Mouse (Mus musculus): Measurements from ENCODE around the gene Ephb1. TPM values are rescaled to one million over a fixed set of nuclear protein-coding genes. Genes with fewer than 3 reads are reported as not detected.

Ephb1 gene
- polyA plus RNA-seq, 1 experiment from 2014 or later, result 6.1 TPM

DNA sequence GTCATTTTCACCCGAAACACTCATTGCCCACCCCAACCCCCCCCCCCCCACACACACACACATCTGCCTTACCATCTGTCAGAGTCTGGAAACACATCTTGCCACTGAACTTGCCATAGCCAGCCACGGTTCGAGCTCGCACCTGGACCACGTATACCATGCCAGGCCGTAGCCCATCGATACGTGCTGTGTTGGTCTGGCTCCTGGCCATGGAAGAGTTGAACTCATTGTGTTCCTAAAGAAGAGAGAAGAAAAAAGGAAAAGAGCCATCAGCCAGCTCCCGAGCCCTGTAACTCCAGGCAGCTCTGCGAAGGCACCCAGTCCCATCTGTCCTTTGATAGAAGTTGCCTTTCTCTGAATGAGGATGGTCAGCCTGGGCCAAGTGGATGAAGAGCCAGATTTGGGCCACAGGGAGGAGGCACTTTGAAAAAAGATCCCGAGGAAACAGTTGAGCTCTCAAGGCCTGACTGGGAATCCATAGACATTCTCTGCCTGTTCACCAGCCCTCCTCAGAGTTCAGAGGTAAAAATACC is 352.8 kb downstream of the Ephb1 start:
- Histone ChIP-seq H3K9me3 (no peaks in the 10 kb centered on the region), H3K36me3 (replicated peaks) (no peaks in the 10 kb centered on the region), H3K27ac (replicated peaks) (no peak overlapping the region), H3K4me3 (no peak overlapping the region), H3K4me1 (no peaks in the 10 kb centered on the region), H3K27me3 (replicated peaks; ENCODE audit: low read depth, poor library complexity, severe bottlenecking) (no peaks in the 10 kb centered on the region)
- no peak for DNase-seq (ENCODE audit: low spot score)
- whole genome bisulfite sequencing, result 95% methylated on average over 11 of the region's 11 CpGs

DNA sequence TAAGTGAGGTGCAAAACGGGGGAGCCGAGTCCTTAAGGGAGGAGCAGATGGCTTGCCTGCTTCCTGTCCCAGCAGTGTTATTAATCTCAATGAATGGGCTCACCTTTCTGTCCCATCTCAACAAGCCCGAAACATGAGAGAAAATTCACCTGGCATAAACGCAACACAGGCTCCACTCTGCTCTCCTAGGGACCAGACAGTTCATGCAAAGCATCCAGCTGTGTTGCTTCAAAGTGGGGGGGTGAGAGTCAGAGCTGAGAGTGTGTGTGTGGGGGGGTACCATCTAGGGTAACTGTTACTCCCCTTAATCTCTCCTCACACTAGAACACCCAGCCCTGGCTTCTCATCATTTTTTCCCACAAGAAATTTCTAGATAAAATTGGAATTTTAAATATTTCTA is 354.8 kb downstream of the Ephb1 start:
- no peaks in the 10 kb centered on the region for H3K4me1 ChIP-seq
- no peak for DNase-seq (ENCODE audit: low spot score)
- WGBS, result 89% methylated on average over 4 of the region's 4 CpGs

DNA sequence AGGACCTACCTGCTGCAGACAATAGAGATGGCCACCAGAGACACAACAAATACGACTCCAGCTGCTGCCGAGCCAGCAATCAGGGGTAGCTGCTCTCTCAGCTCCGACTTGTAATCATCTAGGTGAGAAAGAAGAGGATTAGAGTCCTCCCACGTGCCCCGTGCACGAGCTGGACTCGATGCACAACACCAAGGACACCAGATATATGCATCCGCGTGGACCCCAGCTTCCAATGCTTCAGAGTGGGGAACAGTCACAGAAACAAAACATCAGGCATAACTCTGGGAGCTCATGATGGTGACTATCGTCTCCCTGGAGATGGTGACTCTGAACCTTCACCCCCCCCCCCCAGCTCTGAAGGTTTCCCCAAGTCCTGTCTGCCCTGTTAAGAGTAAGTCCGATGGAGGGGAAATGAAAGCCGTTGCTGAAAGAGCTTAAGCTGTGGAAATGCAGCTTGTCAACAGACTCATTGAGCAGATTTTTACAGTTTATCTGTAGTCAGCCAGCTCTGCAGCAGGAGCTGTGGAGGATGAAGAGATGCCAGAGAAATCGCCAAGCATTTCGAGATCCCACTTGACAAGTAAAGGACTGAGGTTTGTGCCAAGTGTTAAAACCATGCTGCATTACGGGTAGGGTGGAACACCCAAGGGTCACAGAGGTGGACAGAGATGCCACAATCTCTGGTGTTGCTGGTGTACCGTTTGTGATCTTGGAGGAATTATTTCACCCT is 357.6 kb downstream of the Ephb1 start:
- no peak for DNase-seq (ENCODE audit: low spot score)
- no peaks in the 10 kb centered on the region for H3K27me3 ChIP-seq (replicated peaks; ENCODE audit: low read depth, poor library complexity, severe bottlenecking)
- 84% methylated on average over 16 of the region's 16 CpGs for WGBS
- no peaks in the 10 kb centered on the region for H3K36me3 ChIP-seq (replicated peaks)
- H3K4me3 ChIP-seq, result no peak overlapping the region
- H3K27ac ChIP-seq (replicated peaks), result no peak overlapping the region
- H3K4me1 ChIP-seq, result no peaks in the 10 kb centered on the region
- no peaks in the 10 kb centered on the region for H3K9me3 ChIP-seq

More for the DNA sequence above, 354.8 kb downstream of the Ephb1 start:
- H3K4me3 ChIP-seq, result no peak overlapping the region
- no peaks in the 10 kb centered on the region for H3K27me3 ChIP-seq (replicated peaks; ENCODE audit: low read depth, poor library complexity, severe bottlenecking)
- no peaks in the 10 kb centered on the region for H3K9me3 ChIP-seq
- H3K36me3 ChIP-seq (replicated peaks), result no peaks in the 10 kb centered on the region
- H3K27ac ChIP-seq (replicated peaks), result no peak overlapping the region

DNA sequence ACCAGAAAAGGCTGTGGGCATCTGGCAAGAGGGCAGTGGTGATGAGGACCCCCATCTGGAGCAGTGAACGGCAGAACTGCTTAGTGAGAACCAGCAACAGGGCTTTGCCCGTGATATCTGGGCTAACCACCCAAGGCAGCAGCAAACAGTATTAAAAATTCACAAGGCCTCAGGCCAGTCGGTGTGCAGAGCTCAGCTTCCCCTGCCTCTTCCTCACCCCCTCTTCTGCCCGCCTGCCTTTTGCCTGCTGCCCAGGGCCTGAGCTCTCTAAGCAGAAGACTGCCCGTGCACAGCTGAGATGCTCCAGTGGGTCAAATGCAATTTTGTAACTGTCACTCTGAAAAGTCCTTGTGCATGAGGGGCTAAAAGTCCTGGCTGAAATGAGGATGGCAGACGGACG is 358.3 kb downstream of the Ephb1 start:
- H3K27me3 ChIP-seq (replicated peaks; ENCODE audit: low read depth, poor library complexity, severe bottlenecking), result no peaks in the 10 kb centered on the region
- no peaks in the 10 kb centered on the region for H3K4me1 ChIP-seq
- WGBS, result 79% methylated on average over 7 of the region's 7 CpGs
- H3K9me3 ChIP-seq, result no peaks in the 10 kb centered on the region
- H3K27ac ChIP-seq (replicated peaks), result no peak overlapping the region
- no peak for DNase-seq (ENCODE audit: low spot score)
- no peaks in the 10 kb centered on the region for H3K36me3 ChIP-seq (replicated peaks)
- no peak overlapping the region for H3K4me3 ChIP-seq

DNA sequence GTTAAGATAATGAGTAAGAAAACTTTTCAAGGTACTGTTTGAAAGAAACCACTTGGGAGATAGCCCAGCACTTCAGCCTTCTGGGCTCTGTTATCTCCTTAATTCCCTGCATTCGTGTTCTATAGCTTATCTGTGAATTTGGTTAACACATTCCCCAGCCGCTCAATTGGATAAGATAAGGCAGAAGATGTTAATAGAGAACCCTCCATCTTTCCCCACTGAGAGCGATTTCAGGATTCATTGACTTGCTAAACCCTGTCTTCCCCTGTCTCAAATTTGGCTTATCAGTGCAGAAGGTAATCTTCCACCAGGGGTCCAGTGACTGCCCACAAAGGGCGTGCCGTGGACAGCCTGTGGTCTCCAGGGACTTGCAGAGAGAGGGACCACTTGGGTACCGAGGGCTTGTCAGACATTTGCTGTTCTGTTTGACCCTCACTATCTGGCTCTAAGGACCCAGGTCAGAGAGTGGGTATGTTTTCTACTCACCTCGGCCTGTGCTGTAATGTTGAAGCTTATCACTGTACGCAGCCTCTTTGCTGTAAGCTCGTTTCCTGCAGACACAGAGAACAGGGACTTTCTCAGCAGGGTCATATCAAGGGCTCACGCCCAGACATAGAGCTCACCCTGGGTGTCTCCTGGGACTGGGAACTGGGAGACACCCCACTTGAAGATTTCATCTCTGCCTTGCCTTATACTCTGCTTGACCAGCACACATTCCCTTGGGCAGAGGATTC is 358.9 kb downstream of the Ephb1 start:
- H3K4me3 ChIP-seq, result no peak overlapping the region
- no peaks in the 10 kb centered on the region for H3K36me3 ChIP-seq (replicated peaks)
- no peak overlapping the region for H3K27ac ChIP-seq (replicated peaks)
- no peaks in the 10 kb centered on the region for H3K9me3 ChIP-seq
- H3K27me3 ChIP-seq (replicated peaks; ENCODE audit: low read depth, poor library complexity, severe bottlenecking), result no peaks in the 10 kb centered on the region
- no peak for DNase-seq (ENCODE audit: low spot score)
- H3K4me1 ChIP-seq, result no peaks in the 10 kb centered on the region
- 79% methylated on average over 10 of the region's 10 CpGs for WGBS

DNA sequence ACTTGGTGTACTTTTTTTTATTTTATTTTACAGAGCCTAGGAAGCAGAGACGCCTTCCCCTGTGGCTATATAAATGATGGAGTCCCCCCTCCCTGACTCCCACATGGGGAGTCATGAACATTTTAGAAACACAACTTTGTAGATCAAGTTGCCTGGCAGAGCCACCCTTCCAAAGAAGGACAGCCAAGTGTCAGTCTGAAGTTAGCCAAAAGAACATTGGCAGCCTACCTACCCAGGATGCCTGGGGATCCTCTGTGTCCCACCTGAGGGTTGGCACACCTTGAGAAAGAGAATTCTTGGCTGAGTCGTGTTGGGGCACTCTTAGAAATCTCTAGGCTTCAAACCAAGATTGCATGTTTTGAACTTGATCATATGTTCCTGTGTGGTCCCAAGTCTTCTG is 360.4 kb downstream of the Ephb1 start:
- no peaks in the 10 kb centered on the region for H3K36me3 ChIP-seq (replicated peaks)
- no peak overlapping the region for H3K27ac ChIP-seq (replicated peaks)
- no peak for DNase-seq (ENCODE audit: low spot score)
- H3K4me1 ChIP-seq, result no peaks in the 10 kb centered on the region
- H3K4me3 ChIP-seq, result no peak overlapping the region
- H3K9me3 ChIP-seq, result no peaks in the 10 kb centered on the region
- H3K27me3 ChIP-seq (replicated peaks; ENCODE audit: low read depth, poor library complexity, severe bottlenecking), result no peaks in the 10 kb centered on the region
- WGBS, result 94% methylated on average over 2 of the region's 2 CpGs

DNA sequence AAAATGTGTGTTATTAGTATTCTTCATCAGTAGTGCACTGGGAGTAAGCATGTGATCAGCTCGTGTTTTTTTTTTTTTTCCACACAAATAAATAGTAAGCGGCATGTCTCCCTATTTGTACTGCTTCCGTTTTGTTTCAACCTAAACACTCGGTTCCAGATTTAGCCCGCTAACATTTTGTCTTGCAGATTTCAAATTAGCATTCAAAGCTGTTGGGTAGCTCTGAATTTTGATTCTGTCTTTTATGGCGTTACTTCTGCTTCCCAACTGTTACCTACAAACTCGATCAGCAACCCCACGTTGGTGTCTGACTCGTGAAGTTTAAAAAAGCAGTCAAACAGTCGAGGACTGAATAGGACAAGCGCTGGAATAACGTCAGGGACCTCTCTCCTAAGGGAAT is 363.7 kb downstream of the Ephb1 start:
- no peaks in the 10 kb centered on the region for H3K9me3 ChIP-seq
- H3K4me1 ChIP-seq, result no peaks in the 10 kb centered on the region
- WGBS, result 83% methylated on average over 12 of the region's 12 CpGs
- no peaks in the 10 kb centered on the region for H3K36me3 ChIP-seq (replicated peaks)
- no peak for DNase-seq (ENCODE audit: low spot score)
- no peak overlapping the region for H3K27ac ChIP-seq (replicated peaks)
- H3K4me3 ChIP-seq, result no peak overlapping the region
- no peaks in the 10 kb centered on the region for H3K27me3 ChIP-seq (replicated peaks; ENCODE audit: low read depth, poor library complexity, severe bottlenecking)

DNA sequence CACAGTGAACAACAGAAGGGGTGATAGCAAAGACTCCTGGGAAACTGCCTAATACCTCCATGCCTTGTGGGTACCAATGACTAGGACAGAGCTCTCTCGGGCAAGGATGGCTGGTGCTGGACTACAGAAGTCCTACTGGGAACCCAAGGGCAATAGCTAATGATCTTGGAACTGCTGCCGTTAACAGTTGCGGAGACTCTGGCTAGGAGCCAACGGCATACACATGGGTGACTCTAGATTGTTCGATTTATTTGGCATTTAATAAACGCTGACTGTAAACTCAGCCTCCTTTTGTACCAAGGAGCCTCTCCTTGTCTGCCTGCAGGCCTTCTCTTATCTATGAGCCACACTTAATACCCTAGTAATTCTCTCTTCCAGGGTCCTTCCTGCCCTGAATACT is 364.5 kb downstream of the Ephb1 start:
- H3K27me3 ChIP-seq (replicated peaks; ENCODE audit: low read depth, poor library complexity, severe bottlenecking), result no peaks in the 10 kb centered on the region
- H3K27ac ChIP-seq (replicated peaks), result no peak overlapping the region
- DNase-seq (ENCODE audit: low spot score), result no peak
- no peak overlapping the region for H3K4me3 ChIP-seq
- no peaks in the 10 kb centered on the region for H3K9me3 ChIP-seq
- H3K4me1 ChIP-seq, result no peaks in the 10 kb centered on the region
- 96% methylated on average over 6 of the region's 6 CpGs for WGBS
- no peaks in the 10 kb centered on the region for H3K36me3 ChIP-seq (replicated peaks)

DNA sequence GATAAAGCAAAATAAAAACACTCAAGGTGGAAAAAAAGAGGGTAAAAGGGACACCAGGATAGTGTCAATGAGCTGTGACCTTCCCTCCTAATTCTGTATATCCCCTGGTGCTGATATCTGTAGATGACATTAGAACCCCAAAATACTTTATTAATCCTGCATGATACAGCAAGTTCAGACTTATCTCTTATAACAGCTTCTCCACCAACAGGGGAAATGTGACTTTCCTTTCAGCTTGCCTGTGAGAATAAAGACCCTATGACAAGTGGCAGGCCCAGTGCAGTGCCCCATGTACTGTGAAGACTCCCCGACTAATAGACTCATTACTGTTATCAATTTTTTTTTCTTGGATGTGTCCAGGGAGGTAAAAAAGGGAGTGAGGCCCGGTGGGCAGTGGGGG is 367.6 kb downstream of the Ephb1 start:
- no peaks in the 10 kb centered on the region for H3K36me3 ChIP-seq (replicated peaks)
- DNase-seq (ENCODE audit: low spot score), result no peak
- H3K27ac ChIP-seq (replicated peaks), result no peak overlapping the region
- H3K27me3 ChIP-seq (replicated peaks; ENCODE audit: low read depth, poor library complexity, severe bottlenecking), result no peaks in the 10 kb centered on the region
- whole genome bisulfite sequencing, result 84% methylated on average over 2 of the region's 2 CpGs
- no peak overlapping the region for H3K4me3 ChIP-seq
- no peaks in the 10 kb centered on the region for H3K9me3 ChIP-seq
- H3K4me1 ChIP-seq, result no peaks in the 10 kb centered on the region

DNA sequence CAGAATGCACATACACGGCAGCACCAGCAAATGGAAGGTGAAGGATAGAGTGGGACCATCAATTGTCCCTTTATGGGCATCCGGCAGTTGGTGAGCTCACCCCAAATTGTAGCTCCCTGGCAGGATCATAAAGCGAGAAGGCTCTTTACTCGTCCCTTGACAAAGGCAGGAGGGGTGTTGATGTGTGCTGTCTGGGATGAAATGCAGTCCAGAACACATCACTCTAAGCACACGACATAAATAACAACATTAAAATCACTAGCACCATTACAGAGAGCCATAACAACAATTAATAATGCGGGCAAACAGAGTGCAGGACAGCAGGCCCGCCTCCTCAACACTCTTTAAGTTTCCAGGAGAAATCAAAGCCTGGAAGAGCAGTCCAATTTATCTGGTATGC is 372.1 kb downstream of the Ephb1 start:
- H3K4me1 ChIP-seq, result no peaks in the 10 kb centered on the region
- 82% methylated on average over 7 of the region's 7 CpGs for WGBS
- no peaks in the 10 kb centered on the region for H3K9me3 ChIP-seq
- no peaks in the 10 kb centered on the region for H3K27me3 ChIP-seq (replicated peaks; ENCODE audit: low read depth, poor library complexity, severe bottlenecking)
- H3K27ac ChIP-seq (replicated peaks), result no peak overlapping the region
- no peak overlapping the region for H3K4me3 ChIP-seq
- DNase-seq (ENCODE audit: low spot score), result no peak
- no peaks in the 10 kb centered on the region for H3K36me3 ChIP-seq (replicated peaks)

DNA sequence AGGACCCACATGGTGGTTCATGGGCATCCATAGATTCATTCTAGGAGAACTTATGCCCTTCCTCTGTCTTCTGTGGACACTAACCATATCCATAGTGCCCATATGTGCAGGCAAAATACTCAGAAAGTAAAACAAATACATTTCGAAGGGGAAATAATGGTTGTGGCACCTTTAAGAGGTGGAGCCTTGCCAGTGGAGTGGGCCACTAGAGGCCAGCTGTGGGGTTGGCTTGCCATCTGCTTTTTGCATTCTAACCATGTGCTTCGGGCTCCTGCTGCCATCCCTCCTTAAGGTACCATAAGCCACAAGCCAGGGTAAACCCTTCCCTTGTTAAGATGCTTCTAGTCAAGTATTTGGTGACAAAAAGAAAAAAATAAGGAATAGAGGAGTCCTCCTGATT is 373.3 kb downstream of the Ephb1 start:
- Histone ChIP-seq H3K4me1 (no peaks in the 10 kb centered on the region), H3K36me3 (replicated peaks) (no peaks in the 10 kb centered on the region), H3K27me3 (replicated peaks; ENCODE audit: low read depth, poor library complexity, severe bottlenecking) (no peaks in the 10 kb centered on the region), H3K27ac (replicated peaks) (no peak overlapping the region), H3K4me3 (no peak overlapping the region), H3K9me3 (no peaks in the 10 kb centered on the region)
- 77% methylated on average over 2 of the region's 2 CpGs for WGBS
- no peak for DNase-seq (ENCODE audit: low spot score)

DNA sequence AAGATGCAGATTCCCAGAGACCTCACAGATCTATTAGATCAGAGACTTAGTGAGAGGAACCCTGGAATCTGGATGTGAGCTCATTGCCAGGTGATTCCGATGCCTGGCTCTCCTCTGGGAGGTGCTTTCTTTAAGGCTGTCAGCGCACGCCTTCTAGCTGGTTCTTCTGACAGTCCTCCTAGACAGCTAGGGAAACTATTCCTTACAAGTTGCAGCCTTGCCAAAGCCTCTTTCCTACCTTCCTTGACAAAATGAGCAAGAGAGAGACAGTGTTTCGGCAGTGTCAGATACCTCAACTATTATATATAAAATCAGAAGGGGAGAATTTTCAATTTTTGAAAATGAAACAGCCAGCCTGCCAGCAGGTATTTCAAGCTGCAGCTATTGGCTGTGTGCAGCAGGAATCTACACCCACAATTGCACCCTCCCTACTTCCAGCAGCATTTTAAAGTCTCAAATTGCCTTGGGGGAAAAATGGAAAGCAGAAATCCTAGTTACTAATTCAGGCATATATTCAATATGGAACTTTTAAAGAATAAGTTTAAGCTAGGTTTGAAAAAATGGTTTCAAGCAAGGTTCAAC is 377.5 kb downstream of the Ephb1 start:
- Histone ChIP-seq H3K36me3 (replicated peaks) (no peaks in the 10 kb centered on the region), H3K27me3 (replicated peaks; ENCODE audit: low read depth, poor library complexity, severe bottlenecking) (no peaks in the 10 kb centered on the region), H3K27ac (replicated peaks) (no peak overlapping the region), H3K9me3 (no peaks in the 10 kb centered on the region), H3K4me1 (no peaks in the 10 kb centered on the region), H3K4me3 (no peak overlapping the region)
- no peak for DNase-seq (ENCODE audit: low spot score)
- WGBS, result 93% methylated on average over 4 of the region's 4 CpGs

DNA sequence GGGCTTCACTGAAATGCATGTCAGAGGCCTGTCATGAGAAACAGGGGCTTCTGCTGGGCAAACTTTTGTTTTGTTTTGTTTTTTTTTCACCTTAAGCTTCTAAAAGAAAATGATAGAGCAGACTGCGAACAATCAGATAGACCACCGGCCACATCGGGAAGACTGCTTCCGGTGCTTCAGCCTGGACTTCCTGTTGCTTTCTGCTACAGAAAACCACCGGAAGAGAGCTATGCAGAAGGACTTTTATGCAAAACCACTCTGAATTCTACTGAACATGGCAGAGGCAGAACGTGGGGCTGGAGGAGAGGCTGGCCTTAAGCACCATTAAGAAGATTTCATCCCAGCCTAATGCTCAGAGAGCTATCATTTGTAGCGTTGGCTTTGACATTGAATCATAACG is 382.2 kb downstream of the Ephb1 start:
- Histone ChIP-seq H3K27ac (replicated peaks) (no peak overlapping the region), H3K4me1 (no peaks in the 10 kb centered on the region), H3K9me3 (no peaks in the 10 kb centered on the region), H3K36me3 (replicated peaks) (no peaks in the 10 kb centered on the region), H3K4me3 (no peak overlapping the region), H3K27me3 (replicated peaks; ENCODE audit: low read depth, poor library complexity, severe bottlenecking) (no peaks in the 10 kb centered on the region)
- DNase-seq (ENCODE audit: low spot score), result no peak
- 79% methylated on average over 8 of the region's 8 CpGs for WGBS
